Comparison of ENCODE assay signal across 11 mouse cellular contexts in the genomic region with DNA sequence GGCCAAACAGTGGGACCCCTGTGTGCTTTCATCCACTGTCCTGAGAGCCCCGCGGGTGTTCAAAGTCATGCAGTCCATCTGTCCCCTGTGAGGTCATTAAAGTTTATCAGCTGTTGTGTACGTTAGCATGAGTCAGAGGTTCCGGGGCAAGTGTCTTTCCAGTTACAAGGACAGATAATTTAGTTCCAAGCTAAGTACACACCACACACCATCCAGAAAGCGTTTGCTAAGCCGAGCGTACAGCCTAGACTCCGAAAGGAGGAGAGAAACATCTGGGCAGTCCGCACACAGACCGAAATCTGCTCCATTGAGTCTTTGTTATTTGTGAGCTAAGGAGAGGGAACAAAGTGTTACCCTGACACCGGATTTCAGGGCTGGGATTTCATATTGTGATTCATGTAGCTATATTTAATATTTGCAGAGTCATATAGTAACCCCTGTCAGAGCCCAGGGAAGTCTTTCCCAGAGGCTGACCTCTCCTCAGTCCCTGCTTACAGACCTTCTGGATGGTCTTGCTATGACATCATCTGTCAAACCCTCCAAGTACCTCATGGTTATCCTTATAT. TPM values are rescaled to one million over a fixed set of nuclear protein-coding genes. Genes with fewer than 3 reads are reported as not detected.
DNase-seq lines count a peak whose midpoint lies in the region; ATAC-seq and TF ChIP-seq lines count a peak whose summit lies in the region.
"Had no signal": no experiment of that assay in that cellular context is flagged by ENCODE, and none has a peak within 500 bp of the region (broad histone marks: within the 10 kb centered on the region; RNA-seq: fewer than 3 reads in every experiment).

No protein-coding gene starts in this region.

- H3K27me3 ChIP-seq in heart, embryonic 16.5 days (ENCODE audit: control insufficient read depth, insufficient read depth, low read length): no peaks in the 10 kb centered on the region
- H3K27me3 ChIP-seq in liver, postnatal 0 days (ENCODE audit: insufficient read depth, low read length): no peaks in the 10 kb centered on the region
- no peaks in the 10 kb centered on the region for H3K27me3 ChIP-seq in hindbrain, embryonic 16.5 days (replicated peaks; ENCODE audit: control insufficient read depth, insufficient read depth, low read length)
- H3K27me3 ChIP-seq: forebrain, embryonic 13.5 days had no signal

- H3K9ac ChIP-seq in heart, embryonic 16.5 days (ENCODE audit: low read length): peak overlapping the region; percentile 24
- H3K9ac ChIP-seq in liver, postnatal 0 days (replicated peaks): peak overlapping the region; percentile 54
- no peak overlapping the region for H3K9ac ChIP-seq in hindbrain, embryonic 16.5 days (ENCODE audit: low read depth, low read length)
- H3K9ac ChIP-seq: forebrain, embryonic 13.5 days had no signal

- DNase-seq in gastrocnemius, adult 18-20 months (ENCODE audit: low spot score): peak; percentile 53
- no peak for DNase-seq in gastrocnemius, postnatal 25 days
- DNase-seq in adrenal gland, postnatal 25 days: peak; percentile 23
- peak; percentile 49 for DNase-seq in liver, postnatal 0 days
- DNase-seq: embryo, embryonic 11 days; kidney, adult 9 months had no signal

- 0 out of 2 replicates have a peak overlapping the region, but pooled peaks have one; percentile 1 for H3K4me3 ChIP-seq in heart, embryonic 16.5 days (ENCODE audit: low read length)
- no peak overlapping the region for H3K4me3 ChIP-seq in liver, postnatal 0 days (ENCODE audit: low read depth, low read length)
- H3K4me3 ChIP-seq in hindbrain, embryonic 16.5 days (ENCODE audit: low read length): no peak overlapping the region
- H3K4me3 ChIP-seq: forebrain, embryonic 13.5 days had no signal

- H3K4me2 ChIP-seq in heart, embryonic 16.5 days (ENCODE audit: low read depth, low read length): peak overlapping the region; percentile 22
- H3K4me2 ChIP-seq in liver, postnatal 0 days (ENCODE audit: low read depth, low read length): peak overlapping the region; percentile 35; the same call in 1 of the 2 replicates
- no peak overlapping the region for H3K4me2 ChIP-seq in hindbrain, embryonic 16.5 days (ENCODE audit: low read length)
- H3K4me2 ChIP-seq: forebrain, embryonic 13.5 days had no signal

- peak; percentile 83 for TF ChIP-seq EP300 in liver, postnatal 0 days (IDR thresholded peaks at IDR 0.05; ENCODE audit: low read depth)

- TF ChIP-seq CTCF in liver, postnatal 0 days (IDR thresholded peaks at IDR 0.05; ENCODE audit: low read depth): no peak

- no peaks in the 10 kb centered on the region for H3K36me3 ChIP-seq in heart, embryonic 16.5 days (ENCODE audit: control insufficient read depth, insufficient read depth)
- no peaks in the 10 kb centered on the region for H3K36me3 ChIP-seq in liver, postnatal 0 days (replicated peaks; ENCODE audit: insufficient read depth, low read length)
- H3K36me3 ChIP-seq in hindbrain, embryonic 16.5 days (ENCODE audit: control insufficient read depth, insufficient read depth, low read length): no peaks in the 10 kb centered on the region

- peak; percentile 64 for ATAC-seq in heart, embryonic 16.5 days (replicated peaks; ENCODE audit: extremely low read depth, insufficient read depth, low FRiP score)
- ATAC-seq in liver, postnatal 0 days: peak; percentile 88
- ATAC-seq in erythroblast, adult 5-6 weeks (replicated peaks; ENCODE audit: low FRiP score, poor library complexity, severe bottlenecking): no peak
- ATAC-seq in megakaryocyte progenitor cell, adult 5-6 weeks (replicated peaks; ENCODE audit: poor library complexity): no peak
- ATAC-seq in hindbrain, embryonic 16.5 days: no peak
- ATAC-seq: forebrain, embryonic 13.5 days had no signal

- peaks cover 10% of the 10 kb centered on the region for H3K4me1 ChIP-seq in heart, embryonic 16.5 days (ENCODE audit: control insufficient read depth, insufficient read depth, low read length)
- peaks cover 8% of the 10 kb centered on the region; the same call in 1 of the 2 replicates for H3K4me1 ChIP-seq in liver, postnatal 0 days (ENCODE audit: insufficient read depth)
- H3K4me1 ChIP-seq in hindbrain, embryonic 16.5 days (ENCODE audit: control insufficient read depth, insufficient read depth, low read depth, low read length): no peaks in the 10 kb centered on the region
- H3K4me1 ChIP-seq: forebrain, embryonic 13.5 days had no signal

- 29% methylated on average over 11 of the region's 11 CpGs for WGBS in heart, embryonic 16.5 days
- 49% methylated on average over 11 of the region's 11 CpGs for WGBS in liver, postnatal 0 days (ENCODE audit: insufficient replicate concordance)
- 61% methylated on average over 11 of the region's 11 CpGs for WGBS in hindbrain, embryonic 16.5 days

- peak overlapping the region; percentile 77 for H3K27ac ChIP-seq in heart, embryonic 16.5 days (ENCODE audit: low read length)
- H3K27ac ChIP-seq in liver, postnatal 0 days (ENCODE audit: low read depth): peak overlapping the region; percentile 88
- no peak overlapping the region for H3K27ac ChIP-seq in hindbrain, embryonic 16.5 days (ENCODE audit: low read depth, low read length)
- H3K27ac ChIP-seq: forebrain, embryonic 13.5 days had no signal

- no peaks in the 10 kb centered on the region for H3K9me3 ChIP-seq in heart, embryonic 16.5 days (replicated peaks; ENCODE audit: control insufficient read depth, low read length)
- H3K9me3 ChIP-seq in liver, postnatal 0 days (ENCODE audit: low read length): no peaks in the 10 kb centered on the region
- no peaks in the 10 kb centered on the region for H3K9me3 ChIP-seq in hindbrain, embryonic 16.5 days (ENCODE audit: control insufficient read depth, low read length)
- H3K9me3 ChIP-seq: forebrain, embryonic 13.5 days had no signal

RNA-seq across cellular contexts. Expression of a gene that starts 18.0 kb away (rescaled TPM):
- 10 to 100 TPM in 1 of 2 experiments, 1 to 10 TPM in 1; 8.9 to 10.6 TPM for total RNA-seq in gastrocnemius, adult 18-20 months (2021)
- total RNA-seq in gastrocnemius, postnatal 25 days (2021): 10 to 100 TPM in 1 of 2 experiments, 1 to 10 TPM in 1; 9.4 to 10.3 TPM
- 59.1 and 61.5 TPM in 2 replicates for total RNA-seq in adrenal gland, postnatal 25 days (2021)
- polyA plus RNA-seq in heart, embryonic 16.5 days (2015; fragmentation: Nextera tagmentation; extraction: Ambion mirVana): 47.9 and 51.7 TPM in 2 replicates
- polyA plus RNA-seq in liver, postnatal 0 days (2015; fragmentation: Nextera tagmentation; extraction: Ambion mirVana): 16.0 and 16.4 TPM in 2 replicates
- total RNA-seq in erythroblast, adult 5-6 weeks (2015; ENCODE audit: low replicate concordance): 5.2 and 8.4 TPM in 2 replicates
- total RNA-seq in erythroblast, adult 5-6 weeks (2017; ENCODE audit: low replicate concordance): 4.5 and 19.8 TPM in 2 replicates
- total RNA-seq in megakaryocyte progenitor cell, adult 5-6 weeks (2015): 21.8 and 26.4 TPM in 2 replicates
- 29.5 and 32.9 TPM in 2 replicates for total RNA-seq in megakaryocyte progenitor cell, adult 5-6 weeks (2017)
- polyA plus RNA-seq in hindbrain, embryonic 16.5 days (2015; fragmentation: Nextera tagmentation; extraction: Ambion mirVana): 91.3 and 98.0 TPM in 2 replicates

RNA-seq across cellular contexts. Expression of a gene that starts 25.2 kb away (rescaled TPM):
- total RNA-seq in gastrocnemius, adult 18-20 months (2021): 100 to 1,000 TPM in 1 of 2 experiments, 10 to 100 TPM in 1; 96.7 to 105 TPM
- total RNA-seq in gastrocnemius, postnatal 25 days (2021): 10 to 100 TPM; 71.9 to 72.3 TPM
- total RNA-seq in adrenal gland, postnatal 25 days (2021): 59.4 and 76.4 TPM in 2 replicates
- polyA plus RNA-seq in heart, embryonic 16.5 days (2015; fragmentation: Nextera tagmentation; extraction: Ambion mirVana): 7.8 and 8.1 TPM in 2 replicates
- polyA plus RNA-seq in liver, postnatal 0 days (2015; fragmentation: Nextera tagmentation; extraction: Ambion mirVana): 3.7 and 3.9 TPM in 2 replicates
- 34.3 and 65.1 TPM in 2 replicates for total RNA-seq in erythroblast, adult 5-6 weeks (2015; ENCODE audit: low replicate concordance)
- total RNA-seq in erythroblast, adult 5-6 weeks (2017; ENCODE audit: low replicate concordance): 60.3 and 66.8 TPM in 2 replicates
- total RNA-seq in megakaryocyte progenitor cell, adult 5-6 weeks (2015): 60.8 and 65.6 TPM in 2 replicates
- 49.4 and 58.3 TPM in 2 replicates for total RNA-seq in megakaryocyte progenitor cell, adult 5-6 weeks (2017)
- 9.4 and 9.8 TPM in 2 replicates for polyA plus RNA-seq in hindbrain, embryonic 16.5 days (2015; fragmentation: Nextera tagmentation; extraction: Ambion mirVana)

Comparison
In these comparisons a context has a peak if more than half of its experiments do, and no peak if none do; other contexts are left out.
1. ATAC-seq: peak in heart, embryonic 16.5 days (single experiment) and liver, postnatal 0 days (single experiment); none in erythroblast, adult 5-6 weeks (single experiment), megakaryocyte progenitor cell, adult 5-6 weeks (single experiment) and hindbrain, embryonic 16.5 days (single experiment).